Mouse (Mus musculus) limb, embryonic 14.5 days (tissue): ENCODE measurements around the gene Cdca7. TPM values are rescaled to one million over a fixed set of nuclear protein-coding genes. Genes with fewer than 3 reads are reported as not detected.

Experiments used
- ATAC-seq: fragments of 200-750 bp; cut with Nextera tagmentation; 2 replicates; pipeline ENCODE4 v1.8.0; 2017; ENCODE audit warnings: low read depth, moderate number of reproducible peaks, moderate TSS enrichment; ENCODE audit not compliant: low FRiP score
- DNase-seq: peaks from one replicate; pipeline ENCODE4 v3.0.0-alpha.2; 2015; ENCODE audit warnings: low spot score
- H3K27ac ChIP-seq: fragments of 300-500 bp; sonication (generic); replicated peaks from 2 replicates; pipeline ENCODE4 v1.5.1; 2014; ENCODE audit warnings: low read depth, mild to moderate bottlenecking, low read length, moderate library complexity, mixed read lengths
- H3K27me3 ChIP-seq: fragments of 300-500 bp; sonication (generic); 2 replicates; pipeline ENCODE4 v1.6.1; 2014; ENCODE audit warnings: low read length, mixed read lengths; ENCODE audit not compliant: control insufficient read depth, insufficient read depth
- H3K36me3 ChIP-seq: fragments of 300-500 bp; sonication (generic); 2 replicates; pipeline ENCODE4 v1.6.1; 2014; ENCODE audit warnings: mild to moderate bottlenecking, low read length, moderate library complexity, mixed read lengths; ENCODE audit not compliant: control insufficient read depth, insufficient read depth
- H3K4me1 ChIP-seq: fragments of 300-500 bp; sonication (generic); 2 replicates; pipeline ENCODE4 v1.6.1; 2014; ENCODE audit warnings: antibody characterized with exemption, low read length, mixed read lengths; ENCODE audit not compliant: control insufficient read depth, insufficient read depth
- H3K4me2 ChIP-seq: fragments of 300-500 bp; sonication (generic); replicated peaks from 2 replicates; pipeline ENCODE4 v1.6.1; 2014; ENCODE audit warnings: low read depth, mild to moderate bottlenecking, low read length, moderate library complexity; ENCODE audit not compliant: severe bottlenecking
- H3K4me3 ChIP-seq: fragments of 300-500 bp; sonication (generic); replicated peaks from 2 replicates; pipeline ENCODE4 v1.5.1; 2014; ENCODE audit warnings: low read length
- H3K9ac ChIP-seq: fragments of 300-500 bp; sonication (generic); 2 replicates; pipeline ENCODE4 v1.6.1; 2014; ENCODE audit warnings: mild to moderate bottlenecking, low read depth, low read length, moderate library complexity; ENCODE audit not compliant: severe bottlenecking
- H3K9me3 ChIP-seq: fragments of 300-500 bp; sonication (generic); 2 replicates; pipeline ENCODE4 v1.6.1; 2016; ENCODE audit warnings: low read length; ENCODE audit not compliant: control insufficient read depth
- POLR2A ChIP-seq: fragments of 200-500 bp; IDR thresholded peaks from 2 replicates; pipeline ENCODE4 v1.8.0; 2012; ENCODE audit warnings: inconsistent platforms, mild to moderate bottlenecking, moderate library complexity, borderline replicate concordance; ENCODE audit not compliant: insufficient read depth, insufficient read length; ENCODE audit errors: extremely low read depth
- WGBS: fragments of 180-500 bp; shearing (Covaris S2); extraction: QIAGEN DNeasy Blood & Tissue Kit; methylation state at CpG from one replicate; pipeline ENCODE4 v1.1.7; 2014; 5-methylcytosine and 5-hydroxymethylcytosine counted together
- polyA plus RNA-seq, 2 experiments: library from polyadenylated mRNA; depleted of rRNA in 1 of 2; stranded (reverse) in 1 of 2; unstranded in 1 of 2; fragments of >200 nt; fragmentation: Nextera tagmentation in 1 of 2; extraction: Ambion mirVana in 1 of 2; gene quantifications; 2 replicates each; pipeline versions ENCODE4 v1.2.1 to v1.2.3; 2012 to 2014

Cdca7 gene
- polyA plus RNA-seq (2012; rRNA removed) (123 and 142 TPM in 2 replicates), polyA plus RNA-seq (2014; fragmentation: Nextera tagmentation; extraction: Ambion mirVana) (126 and 138 TPM in 2 replicates)

DNA sequence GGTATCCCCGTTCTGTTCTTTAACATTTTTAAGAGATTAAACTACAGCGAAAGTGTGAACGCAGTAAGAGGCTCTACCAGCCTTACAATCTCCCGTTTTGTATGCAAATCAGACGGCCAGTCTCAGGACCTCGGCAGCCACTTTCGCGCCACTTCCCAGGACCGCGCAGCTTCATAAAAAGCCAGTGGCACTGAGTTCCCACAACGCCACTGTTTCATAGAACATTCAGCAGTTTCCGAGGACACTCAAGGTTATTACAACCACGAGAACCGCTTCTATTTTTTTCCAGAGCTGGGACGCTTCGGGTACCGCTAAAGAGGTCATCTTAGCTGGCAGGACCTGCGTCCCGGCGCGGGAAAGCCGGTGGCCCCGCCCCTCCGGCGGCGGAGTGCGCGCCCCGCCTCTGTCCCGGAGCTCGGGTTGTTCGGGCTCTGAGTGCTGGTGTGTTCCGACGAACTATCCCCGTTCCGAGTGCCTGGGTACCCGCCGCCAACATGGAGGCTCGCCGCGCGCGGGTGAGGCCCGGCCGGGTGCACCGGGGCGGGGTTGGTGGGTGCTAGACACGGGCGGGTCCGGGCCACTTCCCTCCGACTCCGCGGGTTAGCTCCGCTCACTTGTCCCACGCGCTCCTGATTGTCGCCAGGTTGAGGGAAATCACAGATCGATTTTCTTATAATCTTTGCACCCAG lies at the start of gene Cdca7:
Gene Cdca7, plus strand, starts transcription at position 363 of the 689 bp plus-strand sequence.
- DNase-seq (peak; percentile 75), ATAC-seq (peak; percentile 91)
- H3K4me1 ChIP-seq = peaks cover 14% of the 10 kb centered on the region
- H3K4me3 ChIP-seq = peak within 1 kb of the TSS; percentile 80
- under 1% methylated on average over 52 of the region's 58 CpGs for WGBS
- peak within 1 kb of the TSS; percentile 89 for H3K27ac ChIP-seq
- TF ChIP-seq POLR2A = peak; percentile 28; the same call in 1 of the 2 replicates
- peak within 1 kb of the TSS; percentile 65 for H3K4me2 ChIP-seq
- H3K9me3 ChIP-seq = no peaks in the 10 kb centered on the region
- no peaks in the 10 kb centered on the region for H3K27me3 ChIP-seq
- H3K36me3 ChIP-seq = peaks cover 16% of the 10 kb centered on the region
- H3K9ac ChIP-seq = peak within 1 kb of the TSS; percentile 87

DNA sequence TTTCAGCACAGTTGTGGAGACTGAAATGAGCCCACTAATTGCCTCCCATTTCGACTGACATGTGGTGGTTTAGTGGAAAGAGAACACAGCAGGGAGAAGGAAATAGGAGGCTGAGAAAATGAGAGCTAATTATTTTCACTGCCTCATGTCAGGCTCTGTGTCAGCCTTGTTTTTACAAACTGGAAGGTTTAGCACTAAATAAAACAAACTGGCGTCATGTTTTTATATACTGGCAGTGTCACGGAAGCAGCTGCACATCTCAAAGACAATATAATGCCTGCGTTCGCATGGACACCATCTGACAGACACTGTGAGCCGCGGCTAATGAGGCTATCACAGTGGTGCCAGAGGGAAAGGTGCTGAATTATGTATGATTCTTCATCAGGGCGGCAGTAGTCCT lies 49.2 kb upstream of the Cdca7 start:
- no peak for DNase-seq
- H3K9ac ChIP-seq = no peak overlapping the region
- H3K36me3 ChIP-seq = no peaks in the 10 kb centered on the region
- no peaks in the 10 kb centered on the region for H3K9me3 ChIP-seq
- H3K27me3 ChIP-seq = no peaks in the 10 kb centered on the region
- H3K4me3 ChIP-seq = no peak overlapping the region
- H3K27ac ChIP-seq = no peak overlapping the region
- no peak overlapping the region for H3K4me2 ChIP-seq
- peaks cover 9% of the 10 kb centered on the region for H3K4me1 ChIP-seq
- no peak for TF ChIP-seq POLR2A
- ATAC-seq = no peak
- WGBS = 12% methylated on average over 8 of the region's 8 CpGs

GRCm38 (mm10) chr2:72427288-72427687 lies 48.7 kb upstream of the Cdca7 start:
- Histone ChIP-seq H3K27ac (no peak overlapping the region), H3K27me3 (no peaks in the 10 kb centered on the region)

GRCm38 (mm10) chr2:72438941-72439533 lies 36.9 kb upstream of the Cdca7 start:
- Histone ChIP-seq H3K4me2 (no peak overlapping the region), H3K36me3 (peaks cover 3% of the 10 kb centered on the region; the same call in 1 of the 2 replicates), H3K4me1 (no peaks in the 10 kb centered on the region), H3K4me3 (no peak overlapping the region), H3K9me3 (no peaks in the 10 kb centered on the region), H3K27me3 (no peaks in the 10 kb centered on the region), H3K27ac (no peak overlapping the region), H3K9ac (no peak overlapping the region)
- 76% methylated on average over 8 of the region's 8 CpGs for whole genome bisulfite sequencing
- TF ChIP-seq POLR2A = no peak
- ATAC-seq (no peak), DNase-seq (no peak)

More at GRCm38 (mm10) chr2:72427288-72427687, 48.7 kb upstream of the Cdca7 start:
- TF ChIP-seq POLR2A = no peak
- Histone ChIP-seq H3K4me2 (no peak overlapping the region), H3K9ac (no peak overlapping the region), H3K4me3 (no peak overlapping the region), H3K9me3 (no peaks in the 10 kb centered on the region), H3K36me3 (no peaks in the 10 kb centered on the region), H3K4me1 (peaks cover 9% of the 10 kb centered on the region)
- WGBS = 37% methylated on average over 11 of the region's 11 CpGs
- no peak for ATAC-seq
- no peak for DNase-seq

- DNase-seq (no peak), ATAC-seq (no peak)
- Histone ChIP-seq H3K27ac (no peak overlapping the region), H3K4me2 (no peak overlapping the region), H3K4me3 (no peak overlapping the region), H3K9ac (no peak overlapping the region), H3K36me3 (peaks cover 3% of the 10 kb centered on the region; the same call in 1 of the 2 replicates), H3K4me1 (no peaks in the 10 kb centered on the region), H3K9me3 (no peaks in the 10 kb centered on the region), H3K27me3 (no peaks in the 10 kb centered on the region)
- 90% methylated on average over 9 of the region's 9 CpGs for WGBS
- TF ChIP-seq POLR2A = no peak
Observed at GRCm38 (mm10) chr2:72441010-72441409, 34.9 kb upstream of the Cdca7 start.
